Mouse (Mus musculus): ENCODE measurements around the gene Frs3. TPM values are rescaled to one million over a fixed set of nuclear protein-coding genes. Genes with fewer than 3 reads are reported as not detected.

Frs3 gene
- polyA plus RNA-seq, 1 experiment from 2014 or later = 1.5 TPM

- H3K4me1 ChIP-seq (ENCODE audit: control insufficient read depth, low read depth, low read length) = no peaks in the 10 kb centered on the region; the same call in 1 of the 2 replicates
- no peaks in the 10 kb centered on the region for H3K27me3 ChIP-seq (ENCODE audit: control insufficient read depth, insufficient read depth, low read depth, low read length)
- H3K36me3 ChIP-seq (ENCODE audit: control insufficient read depth, insufficient read depth) = no peaks in the 10 kb centered on the region
- 81% methylated on average over 9 of the region's 9 CpGs for WGBS (ENCODE audit: insufficient replicate concordance)
- H3K4me2 ChIP-seq (ENCODE audit: low read depth, low read length) = no peak overlapping the region
- no peak overlapping the region for H3K27ac ChIP-seq (ENCODE audit: low read length)
- H3K9me3 ChIP-seq (replicated peaks; ENCODE audit: control insufficient read depth, low read length) = no peaks in the 10 kb centered on the region
- no peak overlapping the region for H3K4me3 ChIP-seq (ENCODE audit: low read depth, low read length)
- H3K9ac ChIP-seq (ENCODE audit: low read depth, low read length) = no peak overlapping the region
- ATAC-seq (ENCODE audit: low read depth) = no peak
Measured at GRCm38 (mm10) chr17:47663009-47663713, 25.7 kb upstream of the Frs3 start.

DNA sequence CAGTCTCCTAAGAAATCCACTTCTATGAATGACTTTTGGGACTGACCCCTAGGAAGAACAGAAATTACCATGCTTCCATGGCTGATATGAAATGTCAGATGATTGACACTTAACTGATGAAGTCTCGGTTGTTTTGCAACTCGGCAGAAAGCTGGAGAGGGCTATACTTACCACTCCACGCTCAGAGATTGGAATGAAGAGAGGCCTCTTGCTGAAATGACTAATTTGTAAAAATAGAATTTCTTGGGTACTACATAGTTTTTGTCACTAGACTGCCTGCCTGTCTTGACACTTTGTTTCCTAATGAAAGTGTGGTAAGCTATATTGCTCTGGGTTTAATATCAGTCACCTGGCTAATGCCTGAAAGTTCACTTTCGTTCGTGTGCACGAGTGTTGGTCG lies 24.4 kb upstream of the Frs3 start:
- no peaks in the 10 kb centered on the region for H3K27me3 ChIP-seq (ENCODE audit: control insufficient read depth, insufficient read depth, low read depth, low read length)
- no peaks in the 10 kb centered on the region for H3K36me3 ChIP-seq (ENCODE audit: control insufficient read depth, insufficient read depth)
- H3K4me3 ChIP-seq (ENCODE audit: low read depth, low read length) = no peak overlapping the region
- ATAC-seq (ENCODE audit: low read depth) = no peak
- no peak overlapping the region for H3K9ac ChIP-seq (ENCODE audit: low read depth, low read length)
- no peaks in the 10 kb centered on the region for H3K4me1 ChIP-seq (ENCODE audit: control insufficient read depth, low read depth, low read length)
- 63% methylated on average over 7 of the region's 7 CpGs for WGBS (ENCODE audit: insufficient replicate concordance)
- no peak overlapping the region for H3K4me2 ChIP-seq (ENCODE audit: low read depth, low read length)
- H3K27ac ChIP-seq (ENCODE audit: low read length) = no peak overlapping the region
- H3K9me3 ChIP-seq (replicated peaks; ENCODE audit: control insufficient read depth, low read length) = no peaks in the 10 kb centered on the region

GRCm38 (mm10) chr17:47669166-47669565 lies 19.7 kb upstream of the Frs3 start:
- peaks cover 16% of the 10 kb centered on the region for H3K27me3 ChIP-seq (ENCODE audit: control insufficient read depth, insufficient read depth, low read depth, low read length)
- ATAC-seq (ENCODE audit: low read depth) = no peak
- 71% methylated on average over 4 of the region's 4 CpGs for WGBS (ENCODE audit: insufficient replicate concordance)
- H3K4me2 ChIP-seq (ENCODE audit: low read depth, low read length) = no peak overlapping the region
- no peaks in the 10 kb centered on the region; the same call in 1 of the 2 replicates for H3K36me3 ChIP-seq (ENCODE audit: control insufficient read depth, insufficient read depth)
- peaks cover 2% of the 10 kb centered on the region; the same call in 1 of the 2 replicates for H3K4me1 ChIP-seq (ENCODE audit: control insufficient read depth, low read depth, low read length)
- H3K27ac ChIP-seq (ENCODE audit: low read length) = no peak overlapping the region
- H3K4me3 ChIP-seq (ENCODE audit: low read depth, low read length) = no peak overlapping the region
- H3K9ac ChIP-seq (ENCODE audit: low read depth, low read length) = no peak overlapping the region
- no peaks in the 10 kb centered on the region for H3K9me3 ChIP-seq (replicated peaks; ENCODE audit: control insufficient read depth, low read length)

DNA sequence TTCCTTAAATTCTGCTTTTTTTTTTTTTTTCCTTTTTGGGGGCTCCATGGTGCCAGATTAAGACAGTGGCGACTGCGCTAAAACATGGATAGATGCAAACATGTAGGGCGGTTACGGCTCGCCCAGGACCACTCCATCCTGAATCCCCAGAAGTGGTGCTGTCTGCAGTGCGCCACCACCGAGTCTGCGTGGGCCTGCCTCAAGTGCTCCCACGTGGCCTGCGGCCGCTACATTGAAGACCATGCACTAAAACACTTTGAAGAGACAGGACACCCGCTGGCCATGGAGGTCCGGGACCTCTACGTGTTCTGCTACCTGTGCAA lies 16.9 kb upstream of the Frs3 start:
- Histone ChIP-seq H3K9ac (ENCODE audit: low read depth, low read length) (no peak overlapping the region), H3K9me3 (replicated peaks; ENCODE audit: control insufficient read depth, low read length) (no peaks in the 10 kb centered on the region), H3K4me1 (ENCODE audit: control insufficient read depth, low read depth, low read length) (peaks cover 2% of the 10 kb centered on the region; the same call in 1 of the 2 replicates), H3K27ac (ENCODE audit: low read length) (no peak overlapping the region), H3K4me2 (ENCODE audit: low read depth, low read length) (peak overlapping the region; percentile 59), H3K27me3 (ENCODE audit: control insufficient read depth, insufficient read depth, low read depth, low read length) (peaks cover 16% of the 10 kb centered on the region), H3K36me3 (ENCODE audit: control insufficient read depth, insufficient read depth) (peaks cover 3% of the 10 kb centered on the region; the same call in 1 of the 2 replicates), H3K4me3 (ENCODE audit: low read depth, low read length) (peak overlapping the region; percentile 40)
- ATAC-seq (ENCODE audit: low read depth) = 0 out of 2 replicates have a peak, but pooled peaks have one; percentile 13
- WGBS (ENCODE audit: insufficient replicate concordance) = 30% methylated on average over 14 of the region's 14 CpGs

DNA sequence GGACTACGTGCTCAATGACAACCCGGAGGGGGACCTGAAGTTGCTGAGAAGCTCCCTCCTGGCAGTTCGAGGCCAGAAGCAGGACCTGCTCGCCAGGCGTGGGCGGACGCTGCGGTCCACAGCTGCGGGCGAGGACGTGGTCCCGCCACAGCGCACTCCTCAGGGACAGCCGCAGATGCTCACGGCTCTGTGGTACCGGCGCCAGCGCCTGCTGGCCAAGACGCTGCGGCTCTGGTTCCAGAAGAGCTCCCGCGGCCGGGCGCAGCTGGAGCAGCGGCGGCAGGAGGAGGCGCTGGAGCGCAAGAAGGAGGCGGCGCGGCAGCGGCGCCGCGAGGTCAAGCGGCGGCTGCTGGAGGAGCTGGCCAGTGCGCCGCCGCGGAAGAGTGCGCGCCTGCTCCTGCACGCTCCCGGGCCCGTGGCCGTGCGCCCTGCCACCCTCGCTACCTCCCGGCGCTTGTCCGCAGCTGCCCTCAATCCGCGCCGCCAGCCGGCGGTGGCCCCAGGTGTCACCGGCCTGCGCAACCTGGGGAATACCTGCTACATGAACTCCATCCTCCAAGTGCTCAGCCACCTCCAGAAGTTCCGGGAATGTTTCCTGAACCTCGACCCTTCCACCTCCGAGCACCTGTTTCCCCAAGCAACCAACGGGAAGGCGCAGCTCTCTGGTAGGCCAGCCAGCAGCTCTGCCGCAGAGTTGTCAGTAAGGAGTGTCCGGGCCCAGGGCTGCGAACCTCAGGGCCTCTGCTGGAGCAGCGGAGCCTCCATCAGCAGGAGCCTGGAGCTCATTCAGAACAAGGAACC lies 16.3 kb upstream of the Frs3 start:
- no peak overlapping the region for H3K27ac ChIP-seq (ENCODE audit: low read length)
- WGBS (ENCODE audit: insufficient replicate concordance) = 9% methylated on average over 67 of the region's 68 CpGs

DNA sequence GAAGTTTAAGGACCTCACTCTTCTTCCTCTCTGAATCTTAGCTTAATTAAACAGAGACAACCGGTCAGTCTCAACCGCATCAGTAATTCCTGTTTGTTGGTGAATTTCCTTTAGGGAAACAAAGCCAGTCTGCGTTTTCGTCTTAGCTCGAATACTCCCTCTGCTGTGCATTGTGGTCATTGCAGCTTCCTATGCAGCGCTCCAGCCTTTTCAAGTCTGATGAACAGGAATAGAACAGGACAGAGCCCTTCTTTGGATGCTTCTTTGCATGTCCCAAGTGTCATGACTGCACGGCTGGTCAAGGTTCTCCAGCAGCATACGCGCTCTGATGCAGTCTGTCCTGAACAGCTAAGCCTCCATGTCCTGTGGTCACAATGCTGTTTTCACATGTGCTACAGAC lies 12.2 kb upstream of the Frs3 start:
- Histone ChIP-seq H3K36me3 (ENCODE audit: control insufficient read depth, insufficient read depth) (peaks cover 18% of the 10 kb centered on the region), H3K9ac (ENCODE audit: low read depth, low read length) (no peak overlapping the region), H3K4me1 (ENCODE audit: control insufficient read depth, low read depth, low read length) (peaks cover 2% of the 10 kb centered on the region; the same call in 1 of the 2 replicates), H3K4me2 (ENCODE audit: low read depth, low read length) (no peak overlapping the region), H3K27ac (ENCODE audit: low read length) (no peak overlapping the region), H3K4me3 (ENCODE audit: low read depth, low read length) (no peak overlapping the region), H3K9me3 (replicated peaks; ENCODE audit: control insufficient read depth, low read length) (no peaks in the 10 kb centered on the region), H3K27me3 (ENCODE audit: control insufficient read depth, insufficient read depth, low read depth, low read length) (peaks cover 11% of the 10 kb centered on the region)
- no peak for ATAC-seq (ENCODE audit: low read depth)
- WGBS (ENCODE audit: insufficient replicate concordance) = 25% methylated on average over 9 of the region's 9 CpGs

More for the DNA sequence above, 16.3 kb upstream of the Frs3 start:
- Histone ChIP-seq H3K27me3 (ENCODE audit: control insufficient read depth, insufficient read depth, low read depth, low read length) (peaks cover 16% of the 10 kb centered on the region), H3K9ac (ENCODE audit: low read depth, low read length) (no peak overlapping the region), H3K36me3 (ENCODE audit: control insufficient read depth, insufficient read depth) (peaks cover 3% of the 10 kb centered on the region; the same call in 1 of the 2 replicates), H3K4me2 (ENCODE audit: low read depth, low read length) (peak overlapping the region; percentile 59), H3K9me3 (replicated peaks; ENCODE audit: control insufficient read depth, low read length) (no peaks in the 10 kb centered on the region), H3K4me1 (ENCODE audit: control insufficient read depth, low read depth, low read length) (peaks cover 2% of the 10 kb centered on the region; the same call in 1 of the 2 replicates), H3K4me3 (ENCODE audit: low read depth, low read length) (peak overlapping the region; percentile 40)
- ATAC-seq (ENCODE audit: low read depth) = peak; percentile 27

DNA sequence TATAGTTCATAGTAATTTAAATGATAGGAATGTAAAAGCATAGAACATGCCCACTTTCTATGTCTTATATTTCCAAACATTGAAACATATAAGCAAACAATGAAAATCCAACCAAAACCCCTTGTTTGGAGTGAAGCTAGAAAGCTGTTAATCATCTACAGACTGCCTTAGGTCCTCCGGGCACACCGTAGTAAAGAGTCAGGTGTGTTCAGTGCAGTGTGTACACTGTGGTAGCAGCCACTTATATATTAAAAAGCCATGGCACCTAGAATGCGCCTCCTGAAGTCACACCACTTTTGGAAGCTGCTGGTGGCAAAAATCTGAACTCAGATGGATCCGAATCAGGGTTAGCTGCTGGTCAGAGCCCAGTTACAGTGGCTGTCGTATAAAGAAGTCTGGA lies 10.6 kb upstream of the Frs3 start:
- Histone ChIP-seq H3K27ac (ENCODE audit: low read length) (no peak overlapping the region), H3K4me1 (ENCODE audit: control insufficient read depth, low read depth, low read length) (no peaks in the 10 kb centered on the region), H3K36me3 (ENCODE audit: control insufficient read depth, insufficient read depth) (peaks cover 25% of the 10 kb centered on the region), H3K4me2 (ENCODE audit: low read depth, low read length) (no peak overlapping the region), H3K27me3 (ENCODE audit: control insufficient read depth, insufficient read depth, low read depth, low read length) (no peaks in the 10 kb centered on the region), H3K9ac (ENCODE audit: low read depth, low read length) (no peak overlapping the region), H3K4me3 (ENCODE audit: low read depth, low read length) (no peak overlapping the region), H3K9me3 (replicated peaks; ENCODE audit: control insufficient read depth, low read length) (no peaks in the 10 kb centered on the region)
- WGBS (ENCODE audit: insufficient replicate concordance) = 82% methylated on average over 5 of the region's 5 CpGs
- peak; percentile 81 for ATAC-seq (ENCODE audit: low read depth)

DNA sequence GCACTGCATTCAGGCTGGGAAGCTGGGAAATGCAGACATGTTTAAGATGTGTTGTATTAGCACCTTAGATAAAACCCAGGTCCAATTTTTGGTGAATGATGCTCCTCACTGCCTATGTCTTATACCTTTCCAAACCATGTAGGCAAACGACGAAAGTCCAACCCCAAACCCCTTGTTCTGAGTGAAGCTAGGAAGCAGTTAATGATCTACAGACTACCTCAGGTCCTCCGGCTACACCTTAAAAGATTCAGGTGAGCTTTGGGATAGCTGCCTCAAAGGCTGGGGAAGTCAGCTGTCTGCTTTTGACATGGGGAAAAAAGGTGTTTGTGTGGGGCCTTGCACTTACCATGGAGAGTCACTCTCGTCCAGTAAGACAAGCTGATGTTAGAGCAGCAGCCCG lies 10.1 kb upstream of the Frs3 start:
- no peaks in the 10 kb centered on the region for H3K4me1 ChIP-seq (ENCODE audit: control insufficient read depth, low read depth, low read length)
- H3K4me3 ChIP-seq (ENCODE audit: low read depth, low read length) = no peak overlapping the region
- H3K9me3 ChIP-seq (replicated peaks; ENCODE audit: control insufficient read depth, low read length) = no peaks in the 10 kb centered on the region
- peaks cover 25% of the 10 kb centered on the region for H3K36me3 ChIP-seq (ENCODE audit: control insufficient read depth, insufficient read depth)
- WGBS (ENCODE audit: insufficient replicate concordance) = 80% methylated on average over 5 of the region's 5 CpGs
- H3K27me3 ChIP-seq (ENCODE audit: control insufficient read depth, insufficient read depth, low read depth, low read length) = no peaks in the 10 kb centered on the region
- H3K9ac ChIP-seq (ENCODE audit: low read depth, low read length) = no peak overlapping the region
- ATAC-seq (ENCODE audit: low read depth) = no peak
- H3K4me2 ChIP-seq (ENCODE audit: low read depth, low read length) = no peak overlapping the region
- H3K27ac ChIP-seq (ENCODE audit: low read length) = no peak overlapping the region

DNA sequence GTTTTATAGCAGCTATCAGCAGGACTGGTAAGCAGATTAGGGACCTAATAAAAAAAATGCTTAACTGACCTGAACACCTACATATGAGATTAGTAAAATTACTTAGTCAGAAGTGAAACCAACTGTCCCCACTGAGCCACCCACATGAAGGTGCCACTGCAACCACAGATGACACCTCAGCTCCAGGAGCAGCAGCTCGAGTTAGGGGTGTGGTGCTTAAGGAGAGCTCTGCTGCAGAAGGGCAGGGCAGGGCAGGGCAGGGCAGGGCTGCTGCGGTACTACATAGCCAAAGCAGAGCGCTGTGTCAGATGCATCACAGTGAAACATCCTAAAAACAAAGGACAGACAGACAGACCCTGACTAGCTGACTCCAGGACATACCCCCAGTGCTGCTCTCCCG lies 6.0 kb upstream of the Frs3 start:
- no peaks in the 10 kb centered on the region for H3K9me3 ChIP-seq (replicated peaks; ENCODE audit: control insufficient read depth, low read length)
- no peak overlapping the region for H3K9ac ChIP-seq (ENCODE audit: low read depth, low read length)
- H3K4me1 ChIP-seq (ENCODE audit: control insufficient read depth, low read depth, low read length) = peaks cover 13% of the 10 kb centered on the region
- ATAC-seq (ENCODE audit: low read depth) = no peak
- no peak overlapping the region for H3K27ac ChIP-seq (ENCODE audit: low read length)
- 56% methylated on average over 4 of the region's 4 CpGs for WGBS (ENCODE audit: insufficient replicate concordance)
- no peaks in the 10 kb centered on the region for H3K27me3 ChIP-seq (ENCODE audit: control insufficient read depth, insufficient read depth, low read depth, low read length)
- H3K4me2 ChIP-seq (ENCODE audit: low read depth, low read length) = no peak overlapping the region
- H3K4me3 ChIP-seq (ENCODE audit: low read depth, low read length) = no peak overlapping the region
- H3K36me3 ChIP-seq (ENCODE audit: control insufficient read depth, insufficient read depth) = peaks cover 24% of the 10 kb centered on the region
